Mouse (Mus musculus) hindbrain, embryonic 16.5 days (tissue): ENCODE measurements around the gene Gli3. TPM values are rescaled to one million over a fixed set of nuclear protein-coding genes. Genes with fewer than 3 reads are reported as not detected.

Source experiments
- ATAC-seq: fragments of 200-750 bp; cut with Nextera tagmentation; 2 replicates; pipeline ENCODE4 v1.8.0; 2017; ENCODE audit warnings: moderate TSS enrichment, moderate library complexity
- H3K27ac ChIP-seq: fragments of 300-500 bp; sonication (generic); 2 replicates; pipeline ENCODE4 v1.5.1; 2014; ENCODE audit warnings: low read depth, mild to moderate bottlenecking, control low read depth, low read length, moderate library complexity
- H3K27me3 ChIP-seq: fragments of 300-500 bp; sonication (generic); replicated peaks from 2 replicates; pipeline ENCODE4 v1.6.1; 2014; ENCODE audit warnings: low read length; ENCODE audit not compliant: control insufficient read depth, insufficient read depth
- H3K36me3 ChIP-seq: fragments of 300-500 bp; sonication (generic); 2 replicates; pipeline ENCODE4 v1.6.1; 2014; ENCODE audit warnings: mild to moderate bottlenecking, low read length, moderate library complexity, mixed read lengths; ENCODE audit not compliant: control insufficient read depth, insufficient read depth
- H3K4me1 ChIP-seq: fragments of 300-500 bp; sonication (generic); 2 replicates; pipeline ENCODE4 v1.6.1; 2014; ENCODE audit warnings: low read depth, low read length; ENCODE audit not compliant: control insufficient read depth, insufficient read depth
- H3K4me2 ChIP-seq: fragments of 300-500 bp; sonication (generic); 2 replicates; pipeline ENCODE4 v1.6.1; 2014; ENCODE audit warnings: mild to moderate bottlenecking, low read length, control low read depth, moderate library complexity
- H3K4me3 ChIP-seq: fragments of 300-500 bp; sonication (generic); 2 replicates; pipeline ENCODE4 v1.5.1; 2014; ENCODE audit warnings: mild to moderate bottlenecking, low read length, control low read depth, moderate library complexity
- H3K9ac ChIP-seq: fragments of 300-500 bp; sonication (generic); 2 replicates; pipeline ENCODE4 v1.6.1; 2014; ENCODE audit warnings: low read depth, mild to moderate bottlenecking, control low read depth, low read length, moderate library complexity
- H3K9me3 ChIP-seq: fragments of 300-500 bp; sonication (generic); 2 replicates; pipeline ENCODE4 v1.6.1; 2014; ENCODE audit warnings: mild to moderate bottlenecking, low read length, moderate library complexity; ENCODE audit not compliant: control insufficient read depth
- WGBS: fragments of 180-500 bp; shearing (Covaris S2); extraction: QIAGEN DNeasy Blood & Tissue Kit; methylation state at CpG from one replicate; pipeline ENCODE4 v1.1.7; 2014; 5-methylcytosine and 5-hydroxymethylcytosine counted together
- polyA plus RNA-seq: library from polyadenylated mRNA; unstranded; fragments of >200 nt; fragmentation: Nextera tagmentation; extraction: Ambion mirVana; gene quantifications from 2 replicates; pipeline ENCODE4 v1.2.1, GENCODE M21; 2015

Gene Gli3
- polyA plus RNA-seq, 1 experiment from 2014 or later, result 2.9 TPM

GRCm38 (mm10) chr13:15596667-15597066 lies 133.6 kb downstream of the Gli3 start:
- ATAC-seq, result no peak

GRCm38 (mm10) chr13:15599741-15600140 lies 136.7 kb downstream of the Gli3 start:
- 82% methylated on average over 2 of the region's 2 CpGs for WGBS
- no peak overlapping the region for H3K4me3 ChIP-seq
- H3K36me3 ChIP-seq, result no peaks in the 10 kb centered on the region
- H3K4me2 ChIP-seq, result no peak overlapping the region
- no peaks in the 10 kb centered on the region for H3K9me3 ChIP-seq
- H3K27ac ChIP-seq, result no peak overlapping the region
- no peaks in the 10 kb centered on the region for H3K27me3 ChIP-seq
- H3K9ac ChIP-seq, result no peak overlapping the region
- H3K4me1 ChIP-seq, result no peaks in the 10 kb centered on the region
- ATAC-seq, result no peak

More at GRCm38 (mm10) chr13:15596667-15597066, 133.6 kb downstream of the Gli3 start:
- no peaks in the 10 kb centered on the region for H3K27me3 ChIP-seq
- H3K4me3 ChIP-seq, result no peak overlapping the region
- no peak overlapping the region for H3K9ac ChIP-seq
- H3K9me3 ChIP-seq, result no peaks in the 10 kb centered on the region
- 52% methylated on average over 5 of the region's 5 CpGs for WGBS
- H3K36me3 ChIP-seq, result no peaks in the 10 kb centered on the region
- H3K4me1 ChIP-seq, result no peaks in the 10 kb centered on the region
- no peak overlapping the region for H3K4me2 ChIP-seq
- no peak overlapping the region for H3K27ac ChIP-seq

GRCm38 (mm10) chr13:15602161-15602560 lies 139.1 kb downstream of the Gli3 start:
- Histone ChIP-seq H3K9ac (no peak overlapping the region), H3K27me3 (no peaks in the 10 kb centered on the region), H3K4me3 (no peak overlapping the region), H3K4me1 (no peaks in the 10 kb centered on the region), H3K36me3 (no peaks in the 10 kb centered on the region), H3K27ac (no peak overlapping the region), H3K4me2 (no peak overlapping the region), H3K9me3 (no peaks in the 10 kb centered on the region)
- ATAC-seq, result no peak
- WGBS, result 29% methylated on average over 5 of the region's 5 CpGs

- peak; percentile 38; the same call in 1 of the 2 replicates for ATAC-seq
- H3K27ac ChIP-seq, result no peak overlapping the region
- WGBS, result 4% methylated on average over 4 of the region's 4 CpGs
Measured at GRCm38 (mm10) chr13:15602677-15603221, 139.7 kb downstream of the Gli3 start.

GRCm38 (mm10) chr13:15604074-15604473 lies 141.0 kb downstream of the Gli3 start:
- Histone ChIP-seq H3K36me3 (no peaks in the 10 kb centered on the region), H3K4me2 (no peak overlapping the region), H3K9ac (no peak overlapping the region), H3K4me3 (no peak overlapping the region), H3K27ac (no peak overlapping the region), H3K9me3 (no peaks in the 10 kb centered on the region), H3K4me1 (no peaks in the 10 kb centered on the region), H3K27me3 (no peaks in the 10 kb centered on the region)
- WGBS, result 31% methylated on average over 6 of the region's 6 CpGs
- ATAC-seq, result no peak

More at GRCm38 (mm10) chr13:15602677-15603221, 139.7 kb downstream of the Gli3 start:
- H3K27me3 ChIP-seq, result no peaks in the 10 kb centered on the region
- no peaks in the 10 kb centered on the region for H3K36me3 ChIP-seq
- no peak overlapping the region for H3K4me2 ChIP-seq
- H3K9me3 ChIP-seq, result no peaks in the 10 kb centered on the region
- no peak overlapping the region for H3K9ac ChIP-seq
- no peaks in the 10 kb centered on the region for H3K4me1 ChIP-seq
- no peak overlapping the region for H3K4me3 ChIP-seq

- Histone ChIP-seq H3K9me3 (no peaks in the 10 kb centered on the region), H3K27me3 (no peaks in the 10 kb centered on the region), H3K4me1 (peaks cover 11% of the 10 kb centered on the region), H3K27ac (no peak overlapping the region), H3K4me3 (no peak overlapping the region), H3K4me2 (no peak overlapping the region), H3K9ac (no peak overlapping the region), H3K36me3 (no peaks in the 10 kb centered on the region)
- ATAC-seq, result no peak
- 44% methylated on average over 3 of the region's 3 CpGs for WGBS
Measured at GRCm38 (mm10) chr13:15617423-15617822, 154.4 kb downstream of the Gli3 start.

- Histone ChIP-seq H3K9ac (no peak overlapping the region), H3K9me3 (no peaks in the 10 kb centered on the region), H3K36me3 (no peaks in the 10 kb centered on the region), H3K4me3 (no peak overlapping the region), H3K4me2 (no peak overlapping the region), H3K27ac (no peak overlapping the region), H3K27me3 (no peaks in the 10 kb centered on the region), H3K4me1 (peaks cover 11% of the 10 kb centered on the region)
- ATAC-seq, result no peak
- WGBS, result 57% methylated on average over 5 of the region's 5 CpGs
Measured at GRCm38 (mm10) chr13:15618051-15618692, 155.1 kb downstream of the Gli3 start.

- H3K9me3 ChIP-seq, result no peaks in the 10 kb centered on the region
- H3K9ac ChIP-seq, result no peak overlapping the region
- peaks cover 17% of the 10 kb centered on the region for H3K4me1 ChIP-seq
- H3K36me3 ChIP-seq, result no peaks in the 10 kb centered on the region
- H3K4me2 ChIP-seq, result peak overlapping the region; percentile 44
- peak overlapping the region; percentile 3; the same call in 1 of the 2 replicates for H3K4me3 ChIP-seq
- 6% methylated on average over 7 of the region's 7 CpGs for WGBS
- no peak overlapping the region for H3K27ac ChIP-seq
- H3K27me3 ChIP-seq, result no peaks in the 10 kb centered on the region
- ATAC-seq, result peak; percentile 71
Measured at GRCm38 (mm10) chr13:15621009-15621408, 158.0 kb downstream of the Gli3 start.

GRCm38 (mm10) chr13:15624490-15625353 lies 161.7 kb downstream of the Gli3 start:
- no peak overlapping the region for H3K4me3 ChIP-seq
- no peak overlapping the region for H3K4me2 ChIP-seq
- H3K9me3 ChIP-seq, result no peaks in the 10 kb centered on the region
- H3K4me1 ChIP-seq, result peaks cover 17% of the 10 kb centered on the region
- H3K36me3 ChIP-seq, result no peaks in the 10 kb centered on the region
- 0 out of 2 replicates have a peak overlapping the region, but pooled peaks have one; percentile 12 for H3K27ac ChIP-seq
- H3K9ac ChIP-seq, result no peak overlapping the region
- peak; percentile 80 for ATAC-seq
- WGBS, result 16% methylated on average over 8 of the region's 8 CpGs
- no peaks in the 10 kb centered on the region for H3K27me3 ChIP-seq
